Mouse (Mus musculus) erythroblast, embryonic 14.5 days (primary cell): ENCODE results near the gene Bbs2.
"Not testable (repeated sequence)": the region's sequence is repeated elsewhere in the genome, so short reads cannot be mapped to it uniquely, and the experiment has no call there.

ENCODE experiments used
- GATA1 ChIP-seq: IDR thresholded peaks from 2 replicates; pipeline ENCODE4 v1.6.1; 2012; ENCODE audit warnings: low read length, inconsistent platforms, mixed read lengths
- TAL1 ChIP-seq: IDR thresholded peaks from 3 replicates; pipeline ENCODE4 v1.6.1; 2012; ENCODE audit warnings: low read length, inconsistent platforms, mixed read lengths

GRCm38 (mm10) chr8:94134601-94135000, 35.9 kb upstream of the Bbs2 start:
- not testable (repeated sequence) for TF ChIP-seq GATA1, TAL1
